Mouse (Mus musculus) cerebellum, adult 11 months (tissue): ENCODE measurements around the gene Rnft2.

Experiments
- DNase-seq: peaks from one replicate; pipeline ENCODE4 v3.0.0; 2022

The Rnft2 gene

DNA sequence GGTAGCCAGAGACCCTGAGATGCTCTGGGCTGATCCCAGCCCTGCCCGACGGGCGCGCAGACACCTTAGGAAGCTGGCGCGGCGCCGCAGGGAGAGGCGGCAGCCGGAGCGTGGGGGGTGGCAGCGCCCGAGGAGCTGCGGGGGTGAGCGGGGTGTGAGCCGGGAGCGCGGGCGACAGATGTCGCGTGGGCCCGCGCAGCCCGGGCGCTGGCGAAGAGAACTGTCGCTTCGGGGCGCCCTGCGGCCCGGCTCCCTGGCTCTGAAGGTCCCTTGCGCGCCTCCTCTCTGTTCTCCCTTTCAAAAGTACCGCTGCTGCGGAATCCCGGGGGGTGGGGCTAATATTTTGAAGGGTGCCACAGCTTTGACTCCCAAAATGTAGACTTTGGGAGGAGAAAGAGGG is 73.3 kb downstream of the Rnft2 start:
- DNase-seq: no peak

DNA sequence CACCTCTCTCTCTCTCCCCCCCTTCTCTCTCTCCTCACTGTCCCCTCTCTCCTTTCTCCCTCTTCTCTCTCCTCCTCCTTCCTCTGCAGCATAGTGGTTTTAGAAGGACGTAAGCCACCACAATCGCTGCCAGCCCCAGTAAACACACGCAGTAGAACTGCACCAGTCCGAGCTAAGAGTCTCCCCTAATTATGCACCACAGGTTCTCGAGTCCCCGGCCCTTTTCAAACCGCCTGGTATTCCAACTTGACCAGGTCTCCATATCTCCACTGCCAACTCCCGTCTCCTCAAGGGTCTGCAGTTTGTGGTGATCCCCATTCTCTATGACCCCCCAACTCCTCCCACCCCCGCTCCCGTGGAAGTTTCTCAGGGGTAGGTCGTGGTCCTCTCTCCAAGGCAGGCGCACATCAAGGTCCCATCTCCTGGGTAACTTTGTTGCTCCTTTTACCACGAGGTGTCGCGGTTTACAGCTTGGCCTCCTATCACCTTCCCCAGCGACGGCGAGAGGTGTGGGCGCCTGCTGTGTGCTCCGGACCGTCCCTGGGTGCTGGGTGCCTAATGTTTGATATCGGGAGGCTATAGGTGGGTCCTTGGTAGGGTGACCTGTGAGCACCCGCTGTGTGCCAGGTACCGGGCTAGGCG is 73.9 kb downstream of the Rnft2 start:
- no peak for DNase-seq

DNA sequence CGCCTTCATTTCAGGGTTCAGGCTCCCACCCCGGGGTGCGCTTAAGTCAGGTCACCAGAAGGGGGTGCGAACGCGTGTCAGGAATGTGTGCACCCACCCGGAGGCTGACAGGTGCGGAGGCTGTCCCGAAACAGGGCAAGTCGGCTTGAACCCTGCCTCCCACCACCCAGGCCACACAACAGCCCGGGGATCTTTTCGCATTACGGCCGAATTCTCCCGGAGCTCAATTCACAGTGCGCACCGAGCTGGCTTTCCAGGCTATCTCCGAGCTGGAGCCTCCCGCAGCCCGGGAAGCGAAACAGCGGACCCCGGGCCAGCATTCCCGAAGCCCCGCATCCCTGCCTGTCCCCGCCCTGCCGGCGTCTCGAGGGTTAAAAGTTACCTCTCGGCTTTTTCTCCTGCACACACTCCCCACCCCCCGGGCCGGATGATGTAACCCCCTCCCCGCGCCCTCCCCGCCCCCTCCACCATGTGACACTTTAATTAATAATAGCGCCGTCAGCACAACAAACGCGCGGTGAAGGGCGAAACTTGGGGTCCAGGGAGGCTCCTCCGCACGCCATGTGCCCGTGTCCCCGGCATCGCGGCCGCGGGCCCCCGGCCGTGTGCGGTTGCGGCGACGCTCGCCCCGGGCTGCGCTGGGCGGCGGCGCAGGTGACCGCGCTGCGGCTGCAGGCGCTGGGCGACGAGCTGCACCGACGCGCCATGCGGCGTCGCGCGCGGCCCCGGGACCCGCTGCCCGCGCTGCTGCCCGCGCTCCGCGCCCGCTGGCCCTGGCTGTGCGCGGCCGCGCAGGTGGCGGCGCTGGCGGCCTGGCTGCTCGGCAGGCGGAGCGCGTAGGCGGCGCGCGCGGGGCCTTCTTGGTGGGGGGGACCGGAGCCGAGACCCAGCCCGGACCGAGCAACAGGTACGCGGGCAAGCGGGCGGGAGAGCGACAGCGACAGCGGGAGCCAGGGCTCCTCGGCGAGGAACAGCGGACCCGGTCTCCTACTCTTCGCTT is 75.4 kb downstream of the Rnft2 start:
- DNase-seq: peak; percentile 42

DNA sequence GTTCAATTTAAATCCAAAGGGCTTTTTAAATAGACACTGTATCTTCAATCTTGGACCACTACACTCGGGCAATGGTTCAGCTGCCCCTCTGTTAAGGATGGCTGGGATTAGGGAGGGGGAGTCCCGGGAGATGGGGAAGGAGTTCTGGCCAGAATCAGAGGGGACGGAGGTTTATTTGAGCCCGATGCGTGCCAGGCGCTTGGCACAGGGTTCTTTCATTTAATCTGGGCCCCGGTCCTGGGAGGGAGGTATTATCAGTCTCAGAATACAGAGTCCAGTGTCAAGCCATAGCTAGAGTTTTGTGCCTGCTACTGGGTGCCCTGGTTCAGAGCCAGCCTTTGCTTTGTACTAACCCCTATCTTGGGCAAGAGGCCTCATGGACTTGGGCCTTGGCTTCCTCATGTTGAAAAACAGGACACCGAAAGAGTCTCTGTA is 77.3 kb downstream of the Rnft2 start:
- DNase-seq: no peak

DNA sequence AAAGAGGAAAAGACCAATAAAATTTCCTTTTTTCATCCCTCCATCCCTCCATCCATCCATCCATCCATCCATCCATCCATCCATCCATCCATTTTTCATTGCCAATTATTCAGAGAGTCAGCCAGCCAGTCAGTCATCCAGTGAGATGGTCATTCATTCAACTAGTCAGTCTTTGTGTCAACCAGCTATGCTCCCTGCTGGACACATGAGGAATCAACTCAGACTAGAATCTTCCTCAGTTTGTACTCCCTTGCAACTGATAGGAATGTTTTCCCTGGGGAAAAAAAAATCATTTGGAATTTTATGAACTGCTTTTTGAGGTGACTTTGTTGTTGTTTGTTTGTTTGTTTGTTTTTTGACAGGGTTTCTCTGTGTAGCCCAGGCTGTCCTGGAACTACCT is 79.5 kb downstream of the Rnft2 start:
- no peak for DNase-seq

DNA sequence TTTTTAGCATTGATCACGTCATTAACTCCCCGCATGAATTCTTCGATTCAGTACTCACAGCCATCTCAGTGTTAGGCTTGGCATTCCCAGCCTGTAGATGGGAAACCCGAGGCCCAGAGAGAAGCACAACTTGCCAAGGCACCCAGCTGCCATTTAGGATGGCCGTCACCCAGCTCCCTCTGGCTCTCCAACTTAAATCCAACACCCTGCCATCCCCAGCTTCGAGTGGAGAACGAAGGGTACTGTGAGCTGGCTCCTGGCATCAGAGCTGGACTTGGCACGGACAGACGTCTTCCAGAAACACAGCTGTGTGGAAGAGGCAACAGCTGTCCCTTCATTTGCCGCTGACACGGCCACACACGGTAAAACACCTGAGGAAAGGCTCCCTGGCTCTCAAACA is 80.3 kb downstream of the Rnft2 start, which contains the start of gene Hrk:
Gene Hrk (plus strand): TSS at position 68 of the 400 bp plus-strand sequence.
- DNase-seq: no peak

DNA sequence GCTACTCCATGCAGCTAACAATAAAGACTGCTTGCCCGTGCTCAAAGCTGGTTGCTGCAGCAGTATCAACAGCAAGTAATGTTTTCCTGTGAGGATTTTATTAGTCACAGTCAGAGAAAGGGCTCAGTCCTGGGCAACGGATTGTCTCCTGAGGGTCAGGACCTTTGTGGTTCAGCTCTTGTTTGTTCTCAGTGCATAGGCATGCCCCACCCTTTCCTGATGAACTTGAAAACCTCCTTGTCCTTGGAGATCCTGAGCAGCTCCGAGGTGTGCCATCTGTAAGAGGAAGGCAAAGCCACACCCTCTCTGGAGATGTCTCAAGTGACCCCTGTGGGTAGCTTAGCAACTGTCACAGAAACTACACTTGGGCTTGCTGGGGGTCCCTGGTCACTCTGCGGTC is 84.2 kb downstream of the Rnft2 start:
- no peak for DNase-seq

DNA sequence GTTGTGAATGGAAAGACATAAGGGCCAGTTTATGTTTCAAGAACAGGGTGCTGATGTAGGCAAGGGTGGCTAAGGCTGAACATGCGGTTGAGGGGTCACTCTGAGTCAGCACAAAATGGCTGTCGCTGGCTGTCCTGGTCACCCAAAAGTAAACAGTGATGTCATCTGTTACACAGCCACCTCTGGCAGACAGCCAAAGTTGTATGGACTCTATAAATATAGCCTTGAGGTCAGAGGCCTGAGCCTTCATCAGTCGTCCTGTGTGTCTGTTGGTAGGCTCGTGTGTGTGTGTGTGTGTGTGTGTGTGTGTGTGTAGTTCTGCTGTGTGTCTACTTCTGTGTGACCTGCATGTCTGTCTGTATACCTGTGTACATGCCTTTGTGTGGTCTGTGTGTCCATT is 87.9 kb downstream of the Rnft2 start:
- DNase-seq: no peak

DNA sequence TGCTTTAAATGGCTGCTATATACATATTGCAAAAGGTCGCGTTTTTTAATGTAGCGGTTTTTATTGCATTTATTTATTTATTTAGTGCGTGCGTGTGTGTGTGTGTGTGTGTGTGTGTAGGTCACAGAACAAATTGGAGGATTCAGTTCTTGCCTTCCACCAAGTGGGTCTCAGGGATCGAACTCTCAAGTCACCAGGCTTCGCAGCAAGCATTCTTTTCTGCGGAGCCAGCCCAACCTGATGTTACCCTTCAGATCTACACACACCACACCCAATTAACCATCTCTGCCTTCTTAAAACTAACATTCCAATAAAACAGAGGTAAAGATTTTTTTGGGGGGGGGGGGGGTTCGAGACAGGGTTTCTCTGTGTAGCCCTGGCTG is 89.4 kb downstream of the Rnft2 start:
- no peak for DNase-seq

DNA sequence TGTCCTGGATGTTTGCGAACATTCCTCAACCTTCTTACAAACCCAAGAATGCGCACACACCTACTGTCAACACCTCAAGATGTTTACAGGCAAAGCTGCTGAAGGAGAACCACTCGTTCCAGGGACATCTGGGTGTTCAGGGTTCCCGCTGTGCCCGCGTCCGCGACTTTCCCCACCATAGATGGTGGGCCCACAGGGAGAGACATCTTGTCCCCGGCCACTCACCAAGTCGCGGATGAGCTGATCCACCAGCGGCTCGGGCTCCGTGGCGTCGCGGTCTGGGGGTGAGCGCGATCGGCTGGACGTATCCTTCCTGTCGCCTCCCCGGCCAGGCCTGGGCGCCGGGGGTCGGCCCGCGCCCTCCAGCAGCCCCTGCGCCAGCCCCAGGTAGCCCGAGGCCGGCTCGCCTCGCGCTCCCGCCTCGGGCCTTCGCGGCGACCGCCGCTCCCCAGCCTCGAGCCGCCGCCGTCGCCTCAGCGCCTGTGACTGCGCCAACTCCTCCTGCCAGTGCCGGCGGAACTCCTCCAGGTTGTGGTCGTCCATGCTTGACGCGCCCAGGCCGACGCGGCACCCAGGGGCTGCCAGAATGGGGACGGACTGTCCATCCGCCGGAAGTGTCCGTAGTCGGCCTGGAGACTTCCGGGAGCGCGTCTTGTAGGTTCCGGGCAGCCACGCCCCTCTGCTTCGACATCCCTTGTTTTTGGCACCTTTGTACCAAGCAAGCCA is 89.9 kb downstream of the Rnft2 start, which contains the start of gene Fbxw8:
Gene Fbxw8 (minus strand): TSS at position 626 of the 726 bp plus-strand sequence.
- peak; percentile 79 for DNase-seq

DNA sequence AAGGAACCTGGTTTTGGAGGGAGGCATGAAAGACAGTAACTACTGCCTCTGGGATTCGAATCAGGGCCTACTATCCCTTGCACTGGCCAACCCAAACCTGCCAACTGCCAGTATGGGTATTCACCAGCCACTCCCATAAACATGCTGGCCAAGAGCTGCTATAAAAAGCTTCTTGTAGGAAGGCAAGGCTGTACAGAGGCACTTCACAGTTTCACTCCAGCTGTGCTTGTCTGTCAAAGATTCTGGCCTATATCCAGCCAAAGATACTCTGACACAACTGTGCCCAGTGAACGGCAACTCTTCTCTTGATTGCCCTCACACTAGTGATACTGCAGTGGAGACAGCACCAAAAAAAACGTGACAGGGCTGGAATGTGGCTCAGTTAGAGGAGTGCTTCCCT is 95.2 kb downstream of the Rnft2 start:
- DNase-seq: no peak

DNA sequence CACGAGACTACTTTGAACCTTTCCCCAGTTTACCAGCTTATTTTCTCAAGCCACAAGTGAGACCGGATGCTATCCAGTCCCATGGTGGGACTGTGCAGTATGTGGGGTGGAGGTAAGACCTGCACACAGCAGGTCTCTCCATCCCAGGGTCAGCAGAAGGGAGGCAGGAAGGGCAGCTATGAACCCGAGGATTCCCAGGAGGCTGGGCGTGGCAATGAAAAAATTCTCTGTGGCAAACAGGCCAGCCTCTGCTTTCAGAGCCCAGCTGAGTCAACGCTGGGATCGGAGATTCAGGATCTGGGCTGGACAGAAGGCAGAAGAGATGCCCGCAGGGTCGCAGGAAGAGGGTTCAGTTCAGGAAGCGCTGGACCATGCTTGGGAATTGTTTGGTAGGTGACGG is 97.7 kb downstream of the Rnft2 start:
- no peak for DNase-seq

DNA sequence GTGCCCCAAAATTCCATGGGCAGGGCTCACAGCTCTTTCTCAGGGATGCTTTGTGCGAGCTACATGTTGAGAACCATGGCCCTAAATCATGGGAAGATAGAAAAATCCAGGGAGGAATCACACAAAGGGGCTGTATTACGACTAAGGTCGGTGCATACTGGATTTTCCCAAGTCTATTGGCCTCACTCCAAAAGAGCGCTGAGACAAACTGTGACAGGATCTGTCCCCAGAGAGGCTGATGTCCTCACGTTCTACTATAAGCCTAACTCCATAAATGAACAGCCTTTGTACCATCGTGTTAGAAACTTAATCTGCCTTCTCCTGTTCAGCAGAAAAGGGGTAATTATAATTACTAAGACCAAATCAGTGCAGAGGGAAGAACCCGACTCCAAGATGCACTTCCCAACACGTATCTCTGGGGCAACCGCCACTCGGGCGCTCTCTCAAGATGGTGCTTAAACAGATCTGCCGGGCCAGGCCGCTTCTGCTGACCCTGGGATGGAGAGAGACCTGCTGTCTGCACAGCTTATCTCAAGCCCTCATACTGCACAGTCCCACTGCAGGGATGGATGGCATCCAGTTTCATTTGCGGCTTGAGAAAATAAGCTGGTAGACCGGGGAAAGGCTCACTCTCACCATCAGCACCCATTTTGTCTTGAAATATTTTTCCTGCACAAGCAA is 98.8 kb downstream of the Rnft2 start:
- DNase-seq: no peak

DNA sequence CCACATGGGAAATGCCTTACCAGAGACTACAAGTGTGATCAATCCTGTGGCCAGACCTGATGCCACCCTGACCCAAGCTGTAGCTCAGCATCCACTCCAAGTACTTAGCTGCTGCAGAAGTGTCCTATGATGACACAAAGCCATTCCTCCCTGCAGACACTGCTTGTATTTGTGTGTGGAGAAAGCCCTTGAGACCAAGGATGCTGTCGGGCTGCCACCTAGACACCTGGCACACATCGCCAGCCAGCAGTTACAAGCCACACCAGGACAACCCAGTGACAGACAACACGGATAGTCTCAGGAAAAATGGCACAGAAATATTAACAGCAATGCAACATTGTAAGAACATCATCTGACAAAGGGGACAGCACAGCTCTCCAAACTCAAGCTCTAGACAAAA is 99.5 kb downstream of the Rnft2 start:
- DNase-seq: no peak

DNA sequence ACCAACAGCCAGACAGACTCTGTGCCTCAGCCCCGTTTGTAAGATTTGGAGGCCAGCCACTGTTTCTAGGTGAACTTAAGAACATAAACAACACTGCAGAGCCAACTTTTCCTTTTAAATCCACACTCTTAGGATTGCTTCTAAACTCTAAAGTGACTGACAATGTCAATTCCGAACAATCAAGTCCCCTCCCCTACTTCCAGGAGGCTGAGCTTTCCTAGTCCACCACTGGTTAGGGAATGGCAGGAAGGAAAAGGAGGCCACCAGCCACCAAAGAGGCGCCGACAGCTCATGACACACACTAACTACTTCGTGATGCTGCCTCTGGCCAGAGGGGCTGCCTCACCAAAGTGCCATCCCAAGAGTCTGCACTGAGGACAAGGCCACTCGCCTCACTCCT is 100.1 kb downstream of the Rnft2 start:
- DNase-seq: no peak

DNA sequence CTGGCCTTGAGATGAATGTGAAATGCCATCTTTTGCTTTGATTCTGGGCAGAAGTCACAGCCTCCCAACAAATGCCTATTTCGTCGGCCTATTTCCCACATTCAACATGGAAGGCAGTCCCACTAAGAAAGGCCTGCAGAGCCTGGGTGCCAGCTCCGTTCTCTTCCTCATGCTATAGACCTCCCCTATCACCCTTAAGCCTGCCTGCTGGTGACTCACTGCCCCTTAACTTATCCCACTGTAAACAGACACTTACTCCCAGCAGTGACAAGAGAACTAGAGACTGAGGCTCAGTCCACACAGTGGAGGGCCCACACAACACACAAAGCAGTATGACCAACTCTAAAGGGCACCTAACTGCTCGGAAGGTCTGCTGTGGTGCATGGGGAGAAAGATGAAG is 100.6 kb downstream of the Rnft2 start:
- no peak for DNase-seq

DNA sequence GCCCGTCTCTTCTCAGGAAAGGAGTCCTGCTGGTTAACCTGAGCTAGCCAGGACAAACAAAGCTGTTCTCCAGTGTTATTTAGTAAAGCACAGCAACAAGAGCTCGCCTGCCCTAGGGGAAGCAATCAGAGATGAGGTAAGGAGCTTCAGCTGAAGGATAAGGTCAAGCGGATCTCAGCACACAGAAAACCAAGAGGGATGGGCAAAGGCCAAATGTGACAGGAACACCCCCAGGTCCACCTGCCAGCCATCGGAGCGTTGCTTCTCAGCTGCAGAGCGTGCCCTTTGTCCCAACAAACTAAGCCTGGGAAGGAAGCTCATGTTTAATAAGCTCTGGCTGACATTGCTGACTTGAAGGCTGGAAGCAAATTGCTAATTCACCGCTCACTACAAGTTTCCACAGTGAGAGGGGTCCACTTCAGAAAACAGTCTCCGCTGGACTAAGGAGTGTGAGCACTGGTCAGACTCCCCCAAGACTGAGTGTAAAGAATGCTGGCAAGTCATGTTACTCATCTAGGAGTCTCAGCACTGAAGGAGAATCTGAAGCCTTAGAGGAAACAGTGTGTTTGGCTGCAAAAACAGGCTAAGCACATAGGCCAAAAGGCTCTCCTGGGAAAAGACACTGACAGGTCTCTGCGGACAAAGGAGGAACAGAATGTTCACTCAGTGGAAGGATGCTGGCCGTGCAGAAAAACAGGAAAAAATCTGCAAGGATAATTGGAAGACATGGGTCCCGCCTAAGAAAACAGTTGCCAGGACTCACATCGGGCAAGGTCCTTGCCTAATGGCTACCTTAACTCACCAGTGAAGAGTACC is 101.5 kb downstream of the Rnft2 start:
- DNase-seq: no peak

DNA sequence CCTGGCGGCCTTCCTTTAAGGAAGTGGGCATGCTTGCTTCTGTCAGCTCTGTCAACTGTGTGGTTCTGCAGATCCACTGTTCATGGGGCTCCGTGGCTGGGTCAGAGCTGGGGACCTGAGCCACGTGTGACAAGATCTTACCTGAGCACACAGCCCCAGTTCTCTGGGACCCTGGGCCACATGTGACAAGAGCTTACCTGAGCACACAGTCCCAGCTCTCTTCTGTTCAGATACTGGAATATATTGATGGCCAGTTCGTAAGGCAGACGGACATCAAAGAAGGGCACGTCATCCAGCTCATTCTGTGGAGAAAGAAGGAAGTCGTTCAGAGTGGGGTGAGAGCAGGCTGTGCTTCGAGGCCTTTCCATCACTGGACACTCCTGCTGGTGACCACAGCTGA is 102.4 kb downstream of the Rnft2 start:
- DNase-seq: no peak
